Mouse (Mus musculus) granulocyte monocyte progenitor cell, adult 5-6 weeks (primary cell): ENCODE measurements around the gene Dph6. TPM values are rescaled to one million over a fixed set of nuclear protein-coding genes. Genes with fewer than 3 reads are reported as not detected.

Experiments
- ATAC-seq: replicated peaks from 2 replicates; pipeline ENCODE4 v1.8.0; 2016; ENCODE audit warnings: mild to moderate bottlenecking, moderate TSS enrichment, inconsistent platforms; ENCODE audit not compliant: poor library complexity, severe bottlenecking
- total RNA-seq, 2 experiments: library from RNA; stranded (forward) in 1 of 2; stranded (reverse) in 1 of 2; fragments of 200-712, 200-1000 nt in 1 of 2; fragments of >200 nt in 1 of 2; fragmentation: Nextera tagmentation in 1 of 2; gene quantifications; 2 replicates each; pipeline ENCODE4 v1.2.3; 2014 to 2017

Dph6 gene
- total RNA-seq, 2 experiments from 2014 or later = 15.1 to 43.2 TPM

GRCm38 (mm10) chr2:114543000-114543622 is 111.7 kb downstream of the Dph6 start:
- ATAC-seq = no peak

GRCm38 (mm10) chr2:114542325-114542724 is 112.4 kb downstream of the Dph6 start:
- ATAC-seq = no peak

GRCm38 (mm10) chr2:114540416-114540815 is 114.3 kb downstream of the Dph6 start:
- no peak for ATAC-seq

- ATAC-seq = no peak
Observed at GRCm38 (mm10) chr2:114536032-114536431, 118.7 kb downstream of the Dph6 start.

GRCm38 (mm10) chr2:114531010-114531756 is 123.6 kb downstream of the Dph6 start:
- no peak for ATAC-seq

GRCm38 (mm10) chr2:114520414-114520813 is 134.3 kb downstream of the Dph6 start:
- ATAC-seq = no peak

GRCm38 (mm10) chr2:114519907-114520306 is 134.9 kb downstream of the Dph6 start:
- ATAC-seq = no peak

- ATAC-seq = no peak
Observed at GRCm38 (mm10) chr2:114492398-114492797, 162.4 kb downstream of the Dph6 start.

- ATAC-seq = no peak
Observed at GRCm38 (mm10) chr2:114491907-114492306, 162.9 kb downstream of the Dph6 start.

GRCm38 (mm10) chr2:114486980-114487379 is 167.8 kb downstream of the Dph6 start:
- no peak for ATAC-seq
